Mouse (Mus musculus): Measurements from ENCODE around the gene Dus1l.
"Not testable (repeated sequence)": the region's sequence is repeated elsewhere in the genome, so short reads cannot be mapped to it uniquely, and the experiment has no call there.

Gene Dus1l

DNA sequence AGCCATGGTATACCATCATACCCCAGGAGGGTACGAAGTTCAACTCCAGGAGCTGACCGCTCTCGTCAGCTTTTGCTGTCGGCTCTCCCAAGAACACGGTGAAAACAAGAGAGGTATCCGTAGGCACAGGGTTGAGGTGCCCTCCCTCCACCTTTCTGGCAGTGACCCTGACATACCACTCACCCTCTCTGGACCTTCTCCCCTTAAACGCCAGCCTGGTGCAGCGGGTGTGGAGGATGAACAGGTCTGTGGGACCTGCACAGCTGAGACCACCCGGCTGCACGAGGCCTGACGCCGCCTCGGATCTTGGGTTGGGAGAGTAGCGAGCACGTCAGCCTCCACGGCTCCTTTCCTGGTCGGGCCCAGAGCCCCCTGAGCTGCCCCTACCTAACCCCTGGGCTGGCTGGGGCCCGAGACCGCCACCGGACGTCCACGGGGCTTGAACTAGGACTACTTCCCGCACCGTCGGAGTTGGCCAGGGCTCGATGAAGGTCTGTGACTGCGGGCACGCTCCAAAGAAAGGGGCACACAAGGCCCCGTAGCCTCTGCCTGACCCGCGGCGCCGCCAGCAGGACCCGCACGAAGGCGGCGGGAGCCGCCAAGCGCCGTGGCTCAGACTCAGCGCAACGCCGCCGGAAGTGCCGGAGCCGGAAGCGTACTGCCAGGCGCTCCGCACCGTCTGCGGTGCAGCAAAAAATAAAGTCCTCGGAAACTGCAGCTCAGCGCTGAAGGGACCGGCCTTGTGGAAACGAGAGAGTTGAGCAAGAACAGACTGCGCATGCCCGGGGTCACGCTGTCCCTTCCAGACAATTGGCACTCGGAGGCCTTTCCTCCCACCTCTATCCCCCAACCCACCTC, at the start of gene Dus1l:
TSS of gene Dus1l (minus strand) at position 648 of the 858 bp plus-strand sequence.
- peak; percentile 91 for DNase-seq (ENCODE audit: low spot score)

DNA sequence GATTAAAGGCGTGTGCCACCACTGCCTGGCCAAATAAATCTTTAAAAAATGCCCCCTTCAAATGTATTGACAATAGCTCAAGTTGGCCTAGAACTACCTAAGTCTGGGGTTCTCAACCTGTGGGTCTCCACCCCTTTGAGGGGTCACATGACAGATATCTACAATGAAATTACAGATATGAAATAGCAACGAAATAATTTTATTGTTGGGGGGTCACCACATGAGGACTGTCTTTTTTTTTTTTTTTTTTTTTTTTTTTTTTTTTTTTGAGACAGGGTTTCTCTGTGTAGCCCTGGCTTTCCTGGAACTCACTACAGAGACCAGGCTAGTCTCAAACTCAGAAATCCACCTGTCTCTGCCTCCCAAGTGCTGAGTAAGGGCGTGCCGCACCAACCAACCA, 48.1 kb upstream of the Dus1l start:
- no peak for DNase-seq (ENCODE audit: low spot score)

DNA sequence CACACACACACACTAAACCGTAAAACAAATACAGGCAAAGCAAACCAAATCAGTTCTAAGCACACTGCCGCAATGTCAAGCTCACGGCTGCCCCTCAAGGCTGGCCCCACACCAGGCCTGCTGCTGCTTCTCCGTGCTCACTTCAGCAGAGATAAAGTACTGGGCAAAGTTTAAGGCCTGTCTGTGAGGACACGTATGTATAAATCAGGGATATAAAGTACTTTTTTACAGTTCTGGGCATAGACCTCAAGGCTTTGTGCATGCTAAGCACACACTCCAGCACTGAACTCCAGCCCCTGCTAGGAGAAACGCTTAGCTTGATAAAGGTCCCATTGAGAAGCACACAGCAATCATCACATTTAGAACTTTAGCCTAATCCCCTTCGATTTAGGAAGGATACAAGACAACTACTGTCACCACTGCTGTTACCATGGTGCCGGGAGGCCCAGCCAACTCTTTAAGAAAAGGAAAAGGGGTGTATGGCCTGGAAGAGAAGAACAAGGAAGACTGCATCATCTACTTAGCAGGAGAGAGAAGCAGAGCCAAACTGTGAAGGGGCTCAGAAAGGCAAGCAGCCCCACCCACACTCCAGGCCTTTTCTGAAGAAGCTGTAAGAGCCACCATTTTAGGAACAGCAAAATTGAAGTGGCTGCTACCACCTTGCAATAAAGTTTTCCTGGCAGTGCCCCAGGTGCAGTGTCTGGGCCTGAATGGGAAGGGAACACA, 37.5 kb upstream of the Dus1l start:
- DNase-seq (ENCODE audit: low spot score) = no peak

DNA sequence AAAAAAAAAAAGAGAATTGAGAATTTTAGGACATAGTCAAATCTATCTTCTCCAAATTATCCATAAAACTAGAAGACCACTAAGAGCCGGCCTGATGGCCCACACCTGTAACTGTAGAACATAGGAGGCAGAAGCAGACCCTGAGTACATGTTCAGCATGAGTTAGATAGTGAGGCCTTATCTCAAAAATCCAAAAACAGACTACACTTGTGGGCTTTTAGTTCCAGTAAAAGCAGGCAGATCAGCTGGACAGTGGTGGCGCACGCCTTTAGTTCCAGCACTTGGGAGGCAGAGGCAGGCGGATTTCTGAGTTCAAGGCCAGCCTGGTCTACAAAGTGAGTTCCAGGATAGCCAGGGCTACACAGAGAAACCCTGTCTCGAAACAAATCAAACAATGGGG, 36.8 kb upstream of the Dus1l start:
- not testable (repeated sequence) for DNase-seq (ENCODE audit: low spot score)

DNA sequence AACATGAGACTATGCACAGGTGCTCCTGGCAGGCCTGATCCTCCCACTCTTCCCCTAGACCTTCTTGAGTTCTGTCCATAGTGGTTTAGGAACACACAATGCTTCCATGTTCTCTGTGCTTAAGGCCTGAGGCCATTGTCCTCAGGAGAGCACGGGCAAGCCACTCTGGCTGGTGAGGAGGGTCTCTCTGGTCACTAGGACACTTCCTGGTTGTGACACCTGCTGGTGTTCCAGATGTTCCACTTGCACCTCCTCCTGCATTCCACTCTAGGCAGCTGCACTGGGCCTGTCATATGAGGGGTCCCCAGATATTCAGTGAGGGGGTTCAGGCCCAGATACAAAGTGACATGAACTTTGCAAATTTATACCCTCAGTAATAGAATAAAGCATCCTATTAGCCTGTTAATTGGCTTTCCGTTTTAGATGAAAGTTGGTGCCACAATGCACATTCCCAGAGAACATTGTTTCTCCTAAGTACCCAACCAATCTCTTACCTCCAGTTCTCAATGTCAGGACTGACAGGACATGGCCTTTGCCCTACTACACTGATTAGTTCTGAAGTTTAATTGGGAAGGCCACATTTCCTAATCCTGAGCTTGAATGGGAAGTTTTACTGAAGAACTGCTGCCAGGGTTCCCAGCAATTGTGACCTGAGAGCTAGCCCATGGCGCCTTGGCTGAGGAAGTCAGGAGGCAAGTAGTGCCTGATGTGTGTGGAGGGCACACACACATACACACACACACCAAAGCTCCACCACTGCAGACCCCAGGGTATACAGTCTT, 35.6 kb upstream of the Dus1l start:
- DNase-seq (ENCODE audit: low spot score) = no peak

DNA sequence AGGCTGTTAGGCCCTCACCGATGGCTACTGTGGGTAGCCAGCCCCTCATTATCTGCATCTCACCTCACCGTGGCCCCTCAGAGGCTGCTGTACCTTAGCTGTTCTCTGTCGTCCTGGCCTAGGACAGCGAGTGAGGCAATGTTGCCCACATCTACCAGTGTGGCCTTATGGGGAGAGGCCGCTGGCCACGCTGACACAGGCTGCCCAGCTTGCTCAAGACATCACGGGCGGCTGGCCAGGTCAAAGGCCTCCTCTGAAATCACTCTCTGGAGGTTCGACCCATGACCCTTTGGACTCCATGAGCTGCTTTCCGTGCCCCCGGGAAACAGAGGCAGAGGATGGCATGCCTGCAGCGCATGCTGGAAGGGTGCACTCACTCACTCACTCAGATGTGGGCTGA, 34.5 kb upstream of the Dus1l start:
- no peak for DNase-seq (ENCODE audit: low spot score)

DNA sequence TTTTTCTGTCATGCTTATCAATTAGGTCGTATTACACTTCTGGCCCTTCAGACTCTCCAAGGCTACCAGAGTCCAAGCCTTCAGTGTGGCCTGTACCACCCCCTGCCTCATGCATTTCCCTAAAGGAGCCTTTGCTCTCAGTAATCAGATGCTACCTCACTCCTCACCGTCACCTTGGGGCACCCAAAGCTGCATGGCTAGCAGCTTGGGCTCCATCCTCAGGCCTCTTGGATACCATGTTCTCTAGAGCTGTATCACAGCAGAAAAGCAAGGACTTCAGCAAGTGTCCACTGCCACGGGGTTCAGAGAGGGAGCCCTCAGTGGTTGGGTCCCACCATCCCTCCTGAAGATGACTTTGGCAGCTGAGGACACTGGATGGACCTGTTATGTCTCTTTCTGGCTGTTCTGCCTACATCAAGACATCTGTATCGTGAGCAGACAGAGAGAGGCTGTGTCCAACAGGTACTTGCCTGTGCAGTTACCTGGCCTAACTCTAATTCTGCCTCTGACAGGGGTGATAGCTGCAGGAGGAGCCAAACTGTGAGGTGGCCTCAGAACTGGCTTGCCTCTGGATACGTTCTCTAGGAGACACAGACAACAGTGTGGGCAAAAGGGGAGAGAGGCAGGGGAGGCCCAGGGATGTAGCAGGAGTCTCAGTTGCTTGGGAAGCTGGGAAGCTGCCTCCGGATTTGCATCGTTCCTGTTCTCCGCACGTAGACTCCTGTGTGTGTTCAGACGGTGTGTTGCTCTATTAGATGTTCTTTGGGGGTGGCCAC, 33.7 kb upstream of the Dus1l start:
- no peak for DNase-seq (ENCODE audit: low spot score)

DNA sequence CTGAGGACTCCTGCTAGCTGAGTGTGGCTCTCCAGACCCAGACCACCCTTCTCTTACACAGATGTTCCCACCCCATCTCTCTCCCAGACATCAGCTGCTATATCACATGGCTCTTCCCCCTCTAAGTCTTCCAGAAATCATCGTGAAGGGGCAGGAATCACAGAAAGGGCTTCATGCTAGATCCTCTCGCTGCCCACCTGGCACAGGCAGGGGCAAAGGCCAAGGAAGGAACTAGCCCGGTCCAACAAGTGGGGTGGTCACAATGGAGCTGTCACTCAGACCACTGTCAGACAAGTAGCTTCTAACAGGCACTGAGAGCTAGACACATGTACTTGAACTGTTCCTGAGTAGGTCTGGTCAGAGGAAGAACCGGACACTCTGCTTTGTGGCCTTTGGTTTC, 32.2 kb upstream of the Dus1l start:
- no peak for DNase-seq (ENCODE audit: low spot score)

DNA sequence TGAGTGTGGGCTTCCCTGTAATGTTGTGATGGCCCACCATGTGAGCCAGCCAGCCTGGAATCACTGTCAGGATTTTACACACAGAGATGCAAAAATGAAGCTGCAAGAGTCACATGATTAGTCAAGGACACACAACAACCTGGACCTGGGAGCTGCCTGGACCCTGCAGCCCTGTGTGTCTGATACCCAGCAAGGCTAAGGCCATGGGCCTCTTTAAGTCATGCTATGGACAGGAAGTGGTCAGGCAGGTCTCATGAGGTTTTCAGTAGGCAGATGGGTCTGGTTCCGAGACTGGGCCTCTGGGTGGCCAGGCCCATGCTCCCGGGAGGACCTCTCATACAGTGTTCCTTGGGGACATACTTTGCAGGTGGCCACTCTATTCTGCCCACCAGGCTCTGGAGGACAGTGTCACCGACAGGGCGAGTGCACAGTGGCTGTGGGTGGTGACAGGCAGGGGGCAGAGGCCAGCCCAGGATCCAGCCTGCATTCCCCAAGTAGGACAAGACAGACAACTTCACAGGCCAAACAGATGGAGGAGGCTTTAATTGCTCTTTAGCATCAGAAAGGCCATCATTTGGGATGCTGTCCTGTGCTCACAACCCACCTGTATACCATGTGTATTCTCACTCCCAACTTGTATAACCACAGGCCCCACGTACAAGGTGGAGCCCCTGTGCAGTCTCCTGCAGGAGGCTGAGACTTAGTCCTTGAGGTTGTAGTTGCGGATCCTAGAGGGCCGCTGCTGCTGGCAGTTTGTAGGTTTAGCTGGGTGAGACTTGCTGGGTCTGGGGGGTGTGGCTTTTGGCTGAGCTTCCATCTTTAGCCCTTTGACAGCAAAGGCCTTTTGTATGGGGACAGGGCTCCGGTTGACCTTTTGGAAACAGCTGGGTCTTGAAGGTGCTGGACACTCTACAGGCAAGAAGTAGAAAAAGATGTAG, 30.1 kb upstream of the Dus1l start:
- no peak for DNase-seq (ENCODE audit: low spot score)

DNA sequence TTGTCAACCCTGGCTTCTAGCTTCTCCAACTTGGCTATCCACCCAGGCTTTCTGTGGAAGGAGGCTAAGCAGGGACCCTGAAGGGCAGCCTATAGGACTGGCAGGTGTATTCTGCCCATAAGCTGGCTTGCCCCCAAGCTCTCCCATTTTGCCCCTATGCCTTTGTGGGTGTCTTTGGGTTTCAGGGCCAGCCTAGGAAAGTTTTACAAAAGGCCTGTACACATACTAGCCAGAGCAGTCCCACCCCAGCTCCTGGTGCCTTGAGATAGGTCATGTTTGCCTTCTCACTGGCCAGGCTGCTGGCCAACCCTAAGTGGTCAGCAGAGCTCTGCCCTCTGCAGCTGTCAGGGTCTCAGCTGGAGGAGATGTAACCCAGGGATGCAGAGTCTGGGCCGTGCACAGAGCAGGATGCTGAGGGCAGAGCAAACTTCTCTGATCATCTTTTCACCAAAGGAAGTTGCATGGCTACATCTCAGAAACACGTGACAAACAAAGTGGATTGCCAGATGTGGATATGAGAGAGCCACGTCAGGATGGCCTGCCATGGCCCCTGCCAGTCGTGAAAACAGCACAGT, 29.2 kb upstream of the Dus1l start:
- DNase-seq (ENCODE audit: low spot score) = no peak

DNA sequence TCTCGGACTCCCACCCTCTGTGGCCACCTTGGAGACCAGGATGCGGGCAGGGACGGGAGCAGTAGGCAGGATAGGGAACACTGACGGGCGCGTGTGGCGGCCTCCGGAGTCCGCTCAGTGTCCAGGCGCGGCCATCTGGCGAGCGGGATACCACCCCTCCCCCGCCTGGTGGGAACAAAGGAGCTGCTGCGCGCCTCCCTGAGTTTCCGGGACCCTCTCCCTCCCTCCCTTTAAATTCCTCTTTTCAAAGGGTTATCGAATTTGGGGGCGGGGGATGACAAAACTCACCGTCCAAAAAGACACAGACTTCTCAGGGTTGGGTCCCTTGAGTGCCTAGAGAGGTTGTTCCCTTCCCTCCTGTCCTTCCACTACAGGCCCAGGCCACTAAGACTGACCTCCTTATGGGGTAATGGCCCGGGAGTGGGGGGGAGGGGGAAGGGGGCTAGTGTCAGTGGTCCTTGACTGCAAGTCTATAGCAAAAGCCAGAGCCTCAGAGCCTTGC, 28.6 kb upstream of the Dus1l start:
- DNase-seq (ENCODE audit: low spot score) = no peak

DNA sequence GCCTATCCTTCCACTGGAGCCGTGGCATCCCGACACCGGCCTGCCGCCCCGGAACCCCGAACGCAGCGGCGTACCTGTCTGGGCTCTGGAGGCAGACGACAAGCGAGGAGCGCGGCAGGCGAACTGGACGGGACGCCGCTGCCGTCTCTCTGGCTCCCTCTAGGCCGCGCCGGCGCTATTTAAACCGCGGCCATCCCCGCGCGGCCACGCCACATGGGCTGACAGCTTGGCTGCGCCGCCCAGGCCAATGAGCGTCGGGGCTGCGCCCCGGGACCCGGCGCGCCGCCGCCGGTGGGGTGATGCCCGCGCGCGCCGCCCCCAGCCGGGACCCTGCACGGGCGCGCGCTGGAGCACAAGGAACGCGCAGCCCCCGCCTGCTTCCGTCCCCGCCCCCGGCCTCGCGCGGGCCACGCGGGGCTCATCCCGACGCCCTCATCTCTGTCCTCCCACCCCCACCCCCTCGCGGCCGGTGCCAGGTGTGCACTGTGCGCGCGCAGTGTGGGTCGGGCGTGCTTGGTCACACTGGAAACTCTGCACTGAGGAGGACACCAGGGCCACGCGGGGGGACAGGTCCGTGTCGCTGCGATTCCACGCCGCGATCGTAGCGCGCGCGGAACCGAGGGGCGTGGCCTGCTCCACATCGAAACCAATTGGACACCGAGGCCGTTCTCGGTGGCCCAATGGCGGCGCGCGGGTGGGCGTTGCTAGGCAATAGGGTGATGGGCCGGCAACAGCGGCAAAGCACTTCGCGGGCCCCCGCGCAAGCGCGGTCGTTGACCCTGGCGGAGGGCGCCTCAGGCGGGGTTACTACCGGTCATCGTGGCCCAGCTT, 28.0 kb upstream of the Dus1l start, which contains the start of gene Fasn:
TSS of gene Fasn (minus strand) at position 592 of the 831 bp plus-strand sequence.
- DNase-seq (ENCODE audit: low spot score) = peak; percentile 96

DNA sequence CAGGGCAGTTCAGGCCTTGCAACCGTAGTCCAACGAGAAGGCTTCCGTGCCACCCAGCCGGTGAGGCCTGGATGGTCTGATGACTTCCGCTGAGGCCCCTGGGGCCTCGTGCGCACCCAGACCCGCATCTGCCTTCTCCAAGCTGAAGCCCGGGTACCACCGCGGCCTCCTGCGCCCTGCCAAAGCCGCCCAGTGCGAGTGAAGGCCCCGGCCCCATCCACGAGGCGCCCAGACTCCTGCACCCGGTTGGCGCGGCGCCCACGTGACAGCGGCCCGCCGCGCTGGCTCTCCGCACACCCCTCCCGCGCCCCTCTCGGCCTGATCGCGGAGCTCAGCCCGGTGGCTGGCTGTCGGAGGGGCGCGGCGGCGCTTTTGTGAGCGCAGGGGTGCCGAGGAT, 27.3 kb upstream of the Dus1l start:
- peak; percentile 55 for DNase-seq (ENCODE audit: low spot score)

DNA sequence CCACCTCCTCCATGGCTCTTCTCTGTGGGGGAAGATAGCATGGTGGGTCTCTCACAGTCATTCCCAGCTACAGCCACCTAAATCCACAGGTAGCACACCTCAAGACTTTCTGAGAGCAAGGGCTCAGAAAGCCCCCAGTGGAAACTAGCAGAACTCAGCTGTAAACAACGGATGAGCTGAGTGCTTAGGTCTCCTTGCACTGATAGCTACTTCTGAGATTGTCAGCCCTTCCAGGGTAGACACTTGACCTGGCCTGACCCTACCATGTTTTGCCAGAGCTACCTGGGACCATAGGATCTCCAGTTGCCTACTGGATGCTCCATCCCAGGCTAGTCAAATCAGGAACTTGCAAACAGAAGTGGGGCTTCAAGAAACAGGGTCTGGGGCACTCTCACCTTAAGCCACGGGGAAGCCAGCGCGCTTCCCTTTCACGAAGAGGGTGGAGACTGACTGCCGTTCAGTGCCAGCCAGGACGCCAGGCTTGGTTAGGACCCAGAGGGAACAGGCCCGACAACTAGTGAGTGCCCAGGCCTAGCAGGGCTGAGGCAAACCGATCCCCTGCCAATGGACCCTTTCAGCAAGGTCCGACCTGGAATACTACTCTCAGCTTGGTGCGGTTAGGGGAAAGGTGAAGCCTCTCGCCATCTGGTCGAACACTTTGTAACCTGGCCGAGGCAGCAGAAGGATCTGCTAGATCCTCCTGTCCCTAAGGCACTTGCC, 26.8 kb upstream of the Dus1l start:
- DNase-seq (ENCODE audit: low spot score) = no peak

DNA sequence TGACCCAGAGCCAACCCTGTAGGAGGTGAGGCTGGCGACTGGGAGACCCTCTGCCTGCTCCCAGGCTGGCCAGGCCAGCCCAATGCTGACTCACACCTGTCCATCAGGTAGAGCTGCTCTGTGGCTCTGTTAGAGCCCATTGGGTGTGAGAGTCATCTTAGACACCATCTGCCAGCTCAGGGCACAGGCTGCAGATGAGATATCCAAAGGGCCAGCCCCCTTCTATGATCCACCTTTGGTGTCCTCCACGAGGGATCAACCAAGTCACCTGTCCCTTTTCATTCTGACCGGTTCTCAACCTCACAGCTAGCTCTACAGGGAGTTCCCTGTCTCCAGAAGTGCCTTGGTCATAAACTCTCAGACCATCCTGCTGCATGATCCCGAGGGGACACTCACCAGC, 26.1 kb upstream of the Dus1l start:
- no peak for DNase-seq (ENCODE audit: low spot score)

DNA sequence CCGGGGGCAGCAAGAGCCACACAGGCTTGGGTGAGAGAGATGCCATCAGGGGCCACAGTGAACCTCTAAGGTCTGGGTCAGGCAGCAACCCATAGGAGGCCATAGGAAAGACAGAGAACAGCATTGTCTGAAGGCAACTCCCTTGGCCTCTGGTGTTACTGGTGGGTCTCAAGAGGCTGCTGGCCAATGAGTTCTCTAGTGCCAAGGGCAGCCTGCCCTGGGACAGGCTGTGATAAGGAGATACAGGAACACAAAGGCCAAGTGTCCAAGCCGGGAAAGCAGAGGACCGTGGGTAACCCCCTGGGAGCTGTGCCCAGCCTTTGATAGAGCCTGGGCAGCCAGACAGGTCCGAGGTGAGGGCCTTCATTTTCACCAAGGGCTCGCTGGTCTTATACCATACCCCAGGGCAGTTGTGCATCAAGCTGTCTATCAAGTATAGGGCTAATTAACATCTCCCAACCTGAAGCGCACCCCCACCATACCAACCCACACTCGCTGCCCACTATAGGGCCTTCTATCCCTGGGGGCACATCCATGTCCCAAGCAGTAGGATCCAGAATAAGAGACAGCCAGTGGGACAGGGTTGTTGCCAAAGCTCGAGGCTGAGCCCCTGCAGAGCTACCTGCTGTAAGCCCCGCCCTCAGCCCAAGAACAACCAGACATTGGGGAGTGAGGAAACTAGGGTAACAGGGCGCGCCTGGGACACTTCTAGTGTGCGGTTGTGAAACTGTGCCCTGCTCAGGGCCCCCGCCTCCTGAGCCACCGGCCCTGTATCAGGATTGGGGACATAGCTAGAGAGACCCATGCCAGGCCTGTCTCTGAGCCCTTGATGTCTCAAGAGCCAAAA, 25.1 kb upstream of the Dus1l start:
- DNase-seq (ENCODE audit: low spot score) = peak; percentile 83

DNA sequence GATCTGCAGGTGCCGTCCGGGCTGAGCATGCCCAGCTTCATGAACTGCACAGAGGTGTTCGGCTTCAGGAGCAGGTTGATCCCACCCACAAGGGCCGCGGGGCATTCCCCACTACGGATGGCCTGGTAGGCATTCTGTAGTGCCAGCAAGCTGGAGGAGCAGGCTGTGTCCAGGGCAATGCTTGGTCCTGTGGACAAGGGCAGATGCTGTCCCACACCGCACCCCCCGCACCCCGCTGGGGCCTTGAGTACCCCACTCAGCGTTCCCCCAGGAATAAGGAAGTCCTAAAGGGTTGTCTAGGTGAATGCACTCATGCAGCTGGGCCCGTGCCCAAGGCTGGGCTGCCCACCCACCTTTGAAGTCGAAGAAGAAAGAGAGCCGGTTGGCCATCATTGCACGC, 24.3 kb upstream of the Dus1l start:
- DNase-seq (ENCODE audit: low spot score) = no peak

DNA sequence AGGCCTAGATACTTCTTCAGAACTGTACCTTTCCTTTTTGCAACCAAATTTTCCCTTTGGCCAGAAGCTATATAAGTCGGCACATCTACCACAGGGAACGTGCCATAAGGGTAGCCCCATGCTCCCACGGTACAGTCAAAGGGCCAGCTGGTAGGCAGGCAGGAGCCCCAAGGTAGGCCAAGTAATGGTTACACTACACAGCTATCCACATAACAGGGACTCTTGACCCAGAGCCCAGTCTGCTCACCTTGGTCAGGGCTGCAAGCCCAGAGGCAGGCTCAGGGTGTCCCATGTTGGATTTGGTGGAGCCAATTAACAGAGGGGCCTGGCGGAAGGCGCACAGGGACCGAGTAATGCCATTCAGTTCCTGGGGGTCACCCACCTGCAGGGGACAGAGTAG, 23.4 kb upstream of the Dus1l start:
- DNase-seq (ENCODE audit: low spot score) = no peak

Measured in ovary, adult 18-20 months (tissue).